Mouse (Mus musculus): Measurements from ENCODE around the gene Slc12a1. TPM values are rescaled to one million over a fixed set of nuclear protein-coding genes. Genes with fewer than 3 reads are reported as not detected.

The Slc12a1 gene
- polyA plus RNA-seq, 1 experiment = 0.01 TPM

DNA sequence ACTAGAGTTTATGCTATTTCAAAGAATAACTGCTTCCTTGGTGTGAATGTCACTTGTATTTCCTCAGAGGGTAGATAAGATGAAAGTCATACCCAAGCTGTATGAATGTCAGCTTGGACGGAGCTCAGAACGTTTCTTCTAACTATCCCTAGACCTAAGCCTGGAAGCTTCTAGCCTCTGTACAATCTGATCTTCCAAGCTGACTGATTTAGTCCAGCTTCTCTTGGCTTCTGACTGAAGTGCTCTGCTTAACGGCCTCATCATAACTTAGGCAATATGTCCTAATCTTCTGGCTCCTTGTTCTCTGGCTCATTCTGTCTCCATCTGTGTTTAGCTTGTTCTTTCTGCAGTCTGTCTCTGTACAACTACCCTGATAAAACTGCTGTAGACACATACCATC lies 102.3 kb downstream of the Slc12a1 start:
- H3K36me3 ChIP-seq (ENCODE audit: control insufficient read depth, insufficient read depth) = peaks cover 42% of the 10 kb centered on the region
- H3K79me2 ChIP-seq (ENCODE audit: control insufficient read depth, insufficient read depth) = peaks cover 40% of the 10 kb centered on the region
- H3ac ChIP-seq (ENCODE audit: control insufficient read depth, insufficient read length) = no peak overlapping the region
- H3K4me3 ChIP-seq = no peak overlapping the region
- no peak overlapping the region for H3K4me2 ChIP-seq (ENCODE audit: low read depth)
- no peaks in the 10 kb centered on the region for H3K27me3 ChIP-seq (ENCODE audit: control insufficient read depth, insufficient read depth, insufficient read length)
- TF ChIP-seq MYOD1 (IDR thresholded peaks at IDR 0.05; ENCODE audit: control insufficient read depth in 1 of 3, insufficient read length in 2 of 3, low read depth in 2 of 3) = no peak
- no peak for TF ChIP-seq POLR2A (IDR thresholded peaks at IDR 0.05; ENCODE audit: insufficient read length, low read depth)
- no peak for TF ChIP-seq E2F4 (IDR thresholded peaks at IDR 0.05; ENCODE audit: insufficient read depth)
- TF ChIP-seq TCF12 (IDR thresholded peaks at IDR 0.05; ENCODE audit: insufficient read depth, poor library complexity, severe bottlenecking) = no peak
- no peak for TF ChIP-seq MAX (IDR thresholded peaks at IDR 0.05; ENCODE audit: low read depth)
- TF ChIP-seq USF1 (IDR thresholded peaks at IDR 0.05; ENCODE audit: low read depth) = no peak
- no peak for TF ChIP-seq SRF (IDR thresholded peaks at IDR 0.05; ENCODE audit: control insufficient read depth, insufficient read length, low read depth)
- TF ChIP-seq MYOG (IDR thresholded peaks at IDR 0.05; ENCODE audit: control insufficient read depth in 1 of 3, insufficient read depth in 1 of 3, insufficient read length in 2 of 3, low read depth in 2 of 3) = no peak
- TF ChIP-seq TCF3 (IDR thresholded peaks at IDR 0.05; ENCODE audit: insufficient read length, low read depth) = no peak
- TF ChIP-seq POLR2AphosphoS2 (IDR thresholded peaks at IDR 0.05; ENCODE audit: insufficient read length, low read depth) = no peak
- no peak for TF ChIP-seq REST (IDR thresholded peaks at IDR 0.05; ENCODE audit: insufficient read depth, insufficient read length)
- no peak for TF ChIP-seq CEBPB (IDR thresholded peaks at IDR 0.05; ENCODE audit: insufficient read depth, poor library complexity, severe bottlenecking)

DNA sequence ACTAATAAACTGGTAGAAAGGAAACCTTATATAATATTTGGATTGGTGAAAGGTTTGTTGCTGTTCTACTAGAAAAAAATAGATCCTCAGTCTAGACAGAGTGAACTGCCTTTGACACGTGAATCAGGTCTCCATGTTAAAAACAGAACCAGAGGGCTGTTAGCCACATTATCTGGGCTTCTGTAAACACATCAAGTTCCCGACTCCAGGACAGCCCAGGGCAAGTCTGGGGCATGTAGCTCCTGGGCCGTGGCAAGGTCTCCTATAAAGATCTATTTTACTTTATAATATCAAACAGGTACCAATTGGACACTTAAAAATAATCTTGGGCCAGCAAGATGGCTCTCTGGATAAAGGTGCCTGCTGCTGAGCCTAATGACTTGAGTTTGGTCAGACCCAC lies 103.6 kb downstream of the Slc12a1 start:
- Histone ChIP-seq H3K27me3 (ENCODE audit: control insufficient read depth, insufficient read depth, insufficient read length) (no peaks in the 10 kb centered on the region), H3K36me3 (ENCODE audit: control insufficient read depth, insufficient read depth) (peaks cover 42% of the 10 kb centered on the region), H3K4me2 (ENCODE audit: low read depth) (no peak overlapping the region), H3K4me3 (no peak overlapping the region), H3K79me2 (ENCODE audit: control insufficient read depth, insufficient read depth) (peaks cover 29% of the 10 kb centered on the region), H3ac (ENCODE audit: control insufficient read depth, insufficient read length) (no peak overlapping the region)
- TF ChIP-seq MYOD1 (IDR thresholded peaks at IDR 0.05; ENCODE audit: control insufficient read depth in 1 of 3, insufficient read length in 2 of 3, low read depth in 2 of 3) (no peak), MYOG (IDR thresholded peaks at IDR 0.05; ENCODE audit: control insufficient read depth in 1 of 3, insufficient read depth in 1 of 3, insufficient read length in 2 of 3, low read depth in 2 of 3) (no peak), TCF3 (IDR thresholded peaks at IDR 0.05; ENCODE audit: insufficient read length, low read depth) (no peak), CEBPB (IDR thresholded peaks at IDR 0.05; ENCODE audit: insufficient read depth, poor library complexity, severe bottlenecking) (no peak), POLR2AphosphoS2 (IDR thresholded peaks at IDR 0.05; ENCODE audit: insufficient read length, low read depth) (no peak), E2F4 (IDR thresholded peaks at IDR 0.05; ENCODE audit: insufficient read depth) (no peak), MAX (IDR thresholded peaks at IDR 0.05; ENCODE audit: low read depth) (no peak), SRF (IDR thresholded peaks at IDR 0.05; ENCODE audit: control insufficient read depth, insufficient read length, low read depth) (no peak), USF1 (IDR thresholded peaks at IDR 0.05; ENCODE audit: low read depth) (no peak), POLR2A (IDR thresholded peaks at IDR 0.05; ENCODE audit: insufficient read length, low read depth) (no peak), REST (IDR thresholded peaks at IDR 0.05; ENCODE audit: insufficient read depth, insufficient read length) (no peak), TCF12 (IDR thresholded peaks at IDR 0.05; ENCODE audit: insufficient read depth, poor library complexity, severe bottlenecking) (no peak)

DNA sequence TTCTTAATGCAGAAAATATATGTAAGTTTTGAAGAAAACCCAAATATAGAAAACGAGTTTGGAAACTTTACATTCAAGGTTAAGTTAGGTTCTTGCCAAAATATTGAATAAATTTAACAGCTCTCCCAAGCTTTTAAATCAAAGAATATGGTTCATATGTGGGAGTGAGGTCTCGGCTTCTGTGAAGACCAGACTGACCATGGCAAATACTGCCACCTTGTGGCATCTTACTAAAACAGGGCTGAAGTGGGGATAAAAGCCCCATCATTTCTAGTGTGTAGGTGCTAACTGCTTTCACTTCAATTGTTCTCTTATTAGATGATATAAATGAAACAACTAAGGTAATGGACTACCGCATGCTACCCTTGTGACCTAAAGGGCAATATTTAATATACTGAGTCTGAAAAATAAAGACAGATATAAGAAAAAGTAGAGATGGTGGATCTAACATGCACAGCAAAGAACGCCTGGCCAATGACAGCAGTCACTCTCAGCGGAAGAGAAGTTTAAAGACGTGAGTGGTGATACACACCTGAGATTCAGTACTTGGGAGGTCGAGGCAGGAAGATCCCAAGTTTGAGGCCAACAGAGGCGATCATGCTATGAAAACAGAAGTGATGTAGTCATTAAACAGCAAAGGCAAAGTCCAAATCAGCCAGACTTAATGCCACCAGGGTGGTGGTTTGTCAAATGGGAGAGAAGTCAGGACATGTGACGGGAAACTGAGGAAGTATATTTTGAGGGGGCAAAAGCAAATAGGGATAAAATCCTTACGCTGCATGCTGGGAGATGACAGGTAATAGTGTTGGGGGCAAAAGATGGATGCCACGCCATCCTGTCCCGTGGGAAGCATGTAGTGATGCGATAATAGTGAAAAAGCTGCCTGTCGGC lies 107.2 kb downstream of the Slc12a1 start:
- Histone ChIP-seq H3ac (ENCODE audit: control insufficient read depth, insufficient read length) (no peak overlapping the region), H3K27me3 (ENCODE audit: control insufficient read depth, insufficient read depth, insufficient read length) (no peaks in the 10 kb centered on the region), H3K4me3 (no peak overlapping the region), H3K79me2 (ENCODE audit: control insufficient read depth, insufficient read depth) (peaks cover 3% of the 10 kb centered on the region), H3K4me2 (ENCODE audit: low read depth) (no peak overlapping the region), H3K36me3 (ENCODE audit: control insufficient read depth, insufficient read depth) (peaks cover 25% of the 10 kb centered on the region)
- TF ChIP-seq TCF3 (IDR thresholded peaks at IDR 0.05; ENCODE audit: insufficient read length, low read depth) (no peak), MAX (IDR thresholded peaks at IDR 0.05; ENCODE audit: low read depth) (no peak), USF1 (IDR thresholded peaks at IDR 0.05; ENCODE audit: low read depth) (no peak), TCF12 (IDR thresholded peaks at IDR 0.05; ENCODE audit: insufficient read depth, poor library complexity, severe bottlenecking) (no peak), REST (IDR thresholded peaks at IDR 0.05; ENCODE audit: insufficient read depth, insufficient read length) (no peak), CEBPB (IDR thresholded peaks at IDR 0.05; ENCODE audit: insufficient read depth, poor library complexity, severe bottlenecking) (no peak), POLR2AphosphoS2 (IDR thresholded peaks at IDR 0.05; ENCODE audit: insufficient read length, low read depth) (no peak), SRF (IDR thresholded peaks at IDR 0.05; ENCODE audit: control insufficient read depth, insufficient read length, low read depth) (no peak), MYOG (IDR thresholded peaks at IDR 0.05; ENCODE audit: control insufficient read depth in 1 of 3, insufficient read depth in 1 of 3, insufficient read length in 2 of 3, low read depth in 2 of 3) (no peak), POLR2A (IDR thresholded peaks at IDR 0.05; ENCODE audit: insufficient read length, low read depth) (no peak), MYOD1 (IDR thresholded peaks at IDR 0.05; ENCODE audit: control insufficient read depth in 1 of 3, insufficient read length in 2 of 3, low read depth in 2 of 3) (no peak), E2F4 (IDR thresholded peaks at IDR 0.05; ENCODE audit: insufficient read depth) (no peak)

DNA sequence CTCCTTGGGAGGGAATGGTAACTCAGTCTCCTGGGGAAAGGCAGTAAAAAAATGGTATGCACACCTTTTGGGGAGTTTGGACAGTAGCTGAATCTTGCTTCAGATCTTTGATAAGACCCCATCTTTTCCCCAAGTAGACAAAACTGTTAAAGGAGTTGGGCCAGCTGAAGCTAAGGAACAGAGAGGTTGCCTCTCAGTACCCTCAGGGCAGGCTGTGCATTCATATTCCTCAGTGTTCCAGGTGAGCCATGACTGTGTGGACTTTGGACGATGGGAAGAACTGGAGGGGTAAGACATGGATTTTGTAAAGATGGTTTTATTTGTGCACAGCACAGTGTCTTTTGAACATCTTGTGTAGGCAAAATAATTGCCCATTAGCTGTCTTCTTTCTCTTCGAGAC lies 108.0 kb downstream of the Slc12a1 start:
- Histone ChIP-seq H3K4me3 (no peak overlapping the region), H3K79me2 (ENCODE audit: control insufficient read depth, insufficient read depth) (no peaks in the 10 kb centered on the region), H3ac (ENCODE audit: control insufficient read depth, insufficient read length) (no peak overlapping the region), H3K4me2 (ENCODE audit: low read depth) (no peak overlapping the region), H3K27me3 (ENCODE audit: control insufficient read depth, insufficient read depth, insufficient read length) (no peaks in the 10 kb centered on the region), H3K36me3 (ENCODE audit: control insufficient read depth, insufficient read depth) (peaks cover 22% of the 10 kb centered on the region)
- TF ChIP-seq REST (IDR thresholded peaks at IDR 0.05; ENCODE audit: insufficient read depth, insufficient read length) = no peak
